In the genomic region with DNA sequence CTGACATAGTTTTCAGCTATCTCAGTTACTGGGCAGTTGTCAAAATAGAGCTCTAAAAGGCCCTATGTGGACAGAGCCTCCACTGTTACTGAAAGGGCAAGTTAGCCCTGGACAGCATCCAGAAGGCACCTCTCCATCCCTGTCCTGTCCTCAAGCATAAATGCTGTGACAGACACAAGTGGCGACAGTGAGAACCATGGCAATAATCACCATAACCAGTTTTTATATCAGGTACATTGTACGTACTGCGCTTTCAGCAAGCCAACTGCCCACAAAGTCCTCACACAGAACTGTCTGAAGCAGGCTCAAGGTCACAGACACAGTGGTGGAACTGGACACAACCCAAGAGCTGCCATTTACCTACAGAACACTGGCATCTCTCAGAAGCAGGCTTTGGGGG, we compare ENCODE assay signal across 11 mouse cellular contexts.
DNase-seq lines count a peak whose midpoint lies in the region; ATAC-seq lines count a peak whose summit lies in the region.
"Had no signal": no experiment of that assay in that cellular context is flagged by ENCODE, and none has a peak within 500 bp of the region (broad histone marks: within the 10 kb centered on the region; RNA-seq: fewer than 3 reads in every experiment).

No protein-coding gene starts in this region.

- no peaks in the 10 kb centered on the region for H3K4me1 ChIP-seq in embryonic facial prominence, embryonic 14.5 days (ENCODE audit: control insufficient read depth, insufficient read depth, low read length)
- H3K4me1 ChIP-seq in embryonic facial prominence, embryonic 10.5 days: no peaks in the 10 kb centered on the region
- H3K4me1 ChIP-seq in hindbrain, embryonic 13.5 days (replicated peaks): peaks cover 20% of the 10 kb centered on the region

- no peak overlapping the region for H3K9ac ChIP-seq in embryonic facial prominence, embryonic 14.5 days (ENCODE audit: low read depth, low read length)
- H3K9ac ChIP-seq in hindbrain, embryonic 13.5 days: no peak overlapping the region
- H3K9ac ChIP-seq: liver, embryonic 14.5 days; midbrain, embryonic 13.5 days had no signal

- WGBS in embryonic facial prominence, embryonic 14.5 days: 79% methylated on average over 3 of the region's 3 CpGs
- WGBS in embryonic facial prominence, embryonic 10.5 days: 96% methylated on average over 3 of the region's 3 CpGs
- WGBS in hindbrain, embryonic 13.5 days: 79% methylated on average over 3 of the region's 3 CpGs

- H3K36me3 ChIP-seq in embryonic facial prominence, embryonic 14.5 days (ENCODE audit: control insufficient read depth, insufficient read depth, low read length): no peaks in the 10 kb centered on the region
- H3K36me3 ChIP-seq in embryonic facial prominence, embryonic 10.5 days (replicated peaks): no peaks in the 10 kb centered on the region
- H3K36me3 ChIP-seq in hindbrain, embryonic 13.5 days: no peaks in the 10 kb centered on the region
- H3K36me3 ChIP-seq: midbrain, embryonic 13.5 days had no signal

- H3K9me3 ChIP-seq in embryonic facial prominence, embryonic 14.5 days (ENCODE audit: control insufficient read depth, low read length): no peaks in the 10 kb centered on the region
- H3K9me3 ChIP-seq in embryonic facial prominence, embryonic 10.5 days: no peaks in the 10 kb centered on the region
- no peaks in the 10 kb centered on the region for H3K9me3 ChIP-seq in hindbrain, embryonic 13.5 days
- H3K9me3 ChIP-seq: midbrain, embryonic 13.5 days had no signal

- no peaks in the 10 kb centered on the region for H3K27me3 ChIP-seq in embryonic facial prominence, embryonic 14.5 days (replicated peaks; ENCODE audit: control insufficient read depth, insufficient read depth, low read length)
- no peaks in the 10 kb centered on the region for H3K27me3 ChIP-seq in embryonic facial prominence, embryonic 10.5 days (replicated peaks; ENCODE audit: low read depth, poor library complexity, severe bottlenecking)
- H3K27me3 ChIP-seq in hindbrain, embryonic 13.5 days: no peaks in the 10 kb centered on the region
- H3K27me3 ChIP-seq: midbrain, embryonic 13.5 days had no signal

- no peak overlapping the region for H3K4me2 ChIP-seq in embryonic facial prominence, embryonic 14.5 days (ENCODE audit: low read depth, low read length)
- no peak overlapping the region for H3K4me2 ChIP-seq in hindbrain, embryonic 13.5 days
- H3K4me2 ChIP-seq: midbrain, embryonic 13.5 days had no signal

- ATAC-seq in embryonic facial prominence, embryonic 14.5 days (ENCODE audit: low read depth): 0 out of 2 replicates have a peak, but pooled peaks have one; percentile 9
- ATAC-seq in hindbrain, embryonic 13.5 days (ENCODE audit: low FRiP score): peak; percentile 69
- ATAC-seq: inflammation-experienced regulatory T-cells, adult 6 months had no signal

- H3K4me3 ChIP-seq in embryonic facial prominence, embryonic 14.5 days (ENCODE audit: low read depth, low read length): no peak overlapping the region
- no peak overlapping the region for H3K4me3 ChIP-seq in embryonic facial prominence, embryonic 10.5 days
- H3K4me3 ChIP-seq in hindbrain, embryonic 13.5 days: no peak overlapping the region
- H3K4me3 ChIP-seq: midbrain, embryonic 13.5 days had no signal

- no peak for DNase-seq in embryonic facial prominence, embryonic 14.5 days (ENCODE audit: low spot score)
- no peak for DNase-seq in embryonic facial prominence, embryonic 10.5 days (ENCODE audit: low spot score)
- peak; percentile 70 for DNase-seq in brain, adult 2 months (ENCODE audit: low read depth, low spot score)
- peak; percentile 27 for DNase-seq in heart, adult 8-10 months (ENCODE audit: low spot score)
- DNase-seq in frontal cortex, postnatal 25 days (ENCODE audit: low spot score in 2 of 2): no peak
- DNase-seq in T-cell, adult 2 months (ENCODE audit: low spot score): no peak
- DNase-seq in right cerebral cortex, postnatal 4 days: no peak

- no peak overlapping the region for H3K27ac ChIP-seq in embryonic facial prominence, embryonic 14.5 days (replicated peaks; ENCODE audit: low read depth, low read length)
- H3K27ac ChIP-seq in embryonic facial prominence, embryonic 10.5 days (replicated peaks): no peak overlapping the region
- H3K27ac ChIP-seq in hindbrain, embryonic 13.5 days: peak overlapping the region; percentile 76
- H3K27ac ChIP-seq: liver, embryonic 14.5 days; midbrain, embryonic 13.5 days had no signal

Comparison
In these comparisons a context has a peak if more than half of its experiments do, and no peak if none do; other contexts are left out.
1. DNase-seq: peak in brain, adult 2 months (single experiment) and heart, adult 8-10 months (single experiment); none in embryonic facial prominence, embryonic 14.5 days (single experiment), embryonic facial prominence, embryonic 10.5 days (single experiment), frontal cortex, postnatal 25 days (0 of 2), T-cell, adult 2 months (single experiment) and right cerebral cortex, postnatal 4 days (single experiment).